Mouse (Mus musculus) skeletal muscle tissue, postnatal 0 days (tissue): Measurements from ENCODE around the gene Ube2e3. TPM values are rescaled to one million over a fixed set of nuclear protein-coding genes. Genes with fewer than 3 reads are reported as not detected.

Source experiments
- polyA plus RNA-seq: library from polyadenylated mRNA; unstranded; fragments of >200 nt; fragmentation: Nextera tagmentation; extraction: Ambion mirVana; gene quantifications from 2 replicates; pipeline ENCODE4 v1.2.1, GENCODE M21; 2015

The Ube2e3 gene
- polyA plus RNA-seq, result 44.0 and 47.4 TPM in 2 replicates

GRCm38 (mm10) chr2:78867726-78868510, at the start of gene Ube2e3:
Gene Ube2e3, plus strand, starts transcription at chr2:78868124.

